ENCODE assay signal across 23 mouse cellular contexts in the genomic region with DNA sequence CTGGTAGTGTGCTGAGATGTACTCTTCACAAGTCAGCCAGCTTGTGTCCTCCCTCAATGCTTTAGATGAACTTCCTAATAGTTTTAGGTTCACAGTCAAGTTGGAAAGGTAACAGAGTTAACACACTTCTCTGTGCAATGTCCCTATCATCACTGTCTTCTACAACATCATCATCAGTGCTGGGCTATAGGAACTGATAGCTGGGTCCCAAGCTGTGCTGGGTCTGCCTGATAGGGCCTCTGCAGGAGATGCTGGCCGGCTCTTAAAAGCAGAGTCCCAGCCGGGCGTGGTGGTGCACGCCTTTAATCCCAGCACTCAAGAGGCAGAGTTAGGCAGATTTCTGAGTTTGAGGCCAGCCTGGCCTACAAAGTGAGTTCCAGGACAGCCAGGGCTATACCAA. TPM values are rescaled to one million over a fixed set of nuclear protein-coding genes. Genes with fewer than 3 reads are reported as not detected.
A peak's percentile ranks its signal among the peaks of the same experiment; 100 is the strongest.
DNase-seq lines count a peak whose midpoint lies in the region; ATAC-seq and TF ChIP-seq lines count a peak whose summit lies in the region.
"Had no signal": no experiment of that assay in that cellular context is flagged by ENCODE, and none has a peak within 500 bp of the region (broad histone marks: within the 10 kb centered on the region; RNA-seq: fewer than 3 reads in every experiment).

No protein-coding gene starts in this region.

- TF ChIP-seq CTCF in MEL (IDR thresholded peaks at IDR 0.05 in 2 of 3, conservative IDR thresholded peaks at IDR 0.05 in 1 of 3; ENCODE audit: control insufficient read depth in 1 of 3, insufficient read depth in 1 of 3, low read depth in 2 of 3, low read length in 3 of 3, poor library complexity in 1 of 3, severe bottlenecking in 1 of 3) = no peak

- no peaks in the 10 kb centered on the region for H3K79me2 ChIP-seq in MEL (ENCODE audit: control insufficient read depth, insufficient read depth, low read length, poor library complexity)

- no peak for TF ChIP-seq EP300 in MEL (IDR thresholded peaks at IDR 0.05; ENCODE audit: low read depth in 1 of 2, low read length in 2 of 2)

- ATAC-seq in megakaryocyte progenitor cell, adult 5-6 weeks (replicated peaks; ENCODE audit: poor library complexity) = peak; percentile 53
- peak; percentile 53; the same call in 1 of the 2 replicates for ATAC-seq in megakaryocyte-erythroid progenitor cell, adult 5-6 weeks (replicated peaks; ENCODE audit: low FRiP score, low TSS enrichment, poor library complexity, severe bottlenecking)
- ATAC-seq: activated CD4-positive, CD25-positive, alpha-beta regulatory T cell, adult 4 months; CD4-positive, CD25-positive, alpha-beta regulatory T cell, adult 4 months; Patski had no signal

- H3K9me3 ChIP-seq in MEL (replicated peaks; ENCODE audit: insufficient read depth, low read length) = no peaks in the 10 kb centered on the region
- H3K9me3 ChIP-seq: G1E had no signal

- no peaks in the 10 kb centered on the region for H3K36me3 ChIP-seq in MEL (ENCODE audit: control insufficient read depth in 1 of 2, insufficient read depth in 2 of 2, low read length in 2 of 2)
- H3K36me3 ChIP-seq: G1E had no signal

- H3K27ac ChIP-seq in MEL (ENCODE audit: control insufficient read depth, low read depth, low read length) = no peak overlapping the region

- DNase-seq in MEL (ENCODE audit: low read depth, low spot score) = peak; percentile 28
- no peak for DNase-seq in natural killer cell, adult 2 months (ENCODE audit: low spot score in 2 of 2)
- no peak for DNase-seq in Muller cell, postnatal 12 days (ENCODE audit: inconsistent ontology term)
- DNase-seq in layer of hippocampus, postnatal 36 days = no peak
- DNase-seq: adrenal gland, adult 2 months; adrenal gland, adult 8-10 months; adrenal gland, postnatal 10 days; adrenal gland, postnatal 14 days; adrenal gland, postnatal 25 days; adrenal gland, postnatal 36 days; B cell, adult 2 months; cerebellum, adult 11 months; cerebellum, adult 11-12 months; cerebellum, adult 18-20 months; cerebellum, adult 2 months; cerebellum, adult 8-10 months had no signal

- no peak for TF ChIP-seq POLR2A in MEL (IDR thresholded peaks at IDR 0.05; ENCODE audit: control insufficient read depth in 1 of 2, insufficient read depth in 1 of 2, low read depth in 1 of 2, low read length in 2 of 2, poor library complexity in 1 of 2)

- no peak overlapping the region for H3K4me3 ChIP-seq in MEL (ENCODE audit: control insufficient read depth in 1 of 2, insufficient read depth in 1 of 2, low read depth in 2 of 2, low read length in 2 of 2)

- H3K4me1 ChIP-seq in MEL (ENCODE audit: control insufficient read depth in 1 of 2, insufficient read depth in 2 of 2, low read length in 2 of 2) = no peaks in the 10 kb centered on the region; a peak in 1 of 4 replicates

- no peak for TF ChIP-seq RAD21 in MEL (IDR thresholded peaks at IDR 0.05; ENCODE audit: low read depth, low read length)

- no peaks in the 10 kb centered on the region for H3K27me3 ChIP-seq in MEL (ENCODE audit: control insufficient read depth in 1 of 2, insufficient read depth in 2 of 2, low read length in 2 of 2)
- H3K27me3 ChIP-seq: CH12.LX, Patski had no signal

- no peak overlapping the region for H3K9ac ChIP-seq in MEL (ENCODE audit: control insufficient read depth, low read depth, low read length, poor library complexity, severe bottlenecking)

TF ChIP-seq in MEL, 35 proteins besides CTCF, POLR2A, EP300 and RAD21:
- TF ChIP-seq TBP (IDR thresholded peaks at IDR 0.05; ENCODE audit: low read depth, low read length) (no peak), MAX (IDR thresholded peaks at IDR 0.05; ENCODE audit: low read length) (no peak), UBTF (IDR thresholded peaks at IDR 0.05; ENCODE audit: borderline replicate concordance, insufficient read depth, low read depth, low read length) (no peak), ZC3H11A (IDR thresholded peaks at IDR 0.05; ENCODE audit: low read depth, low read length) (no peak), NELFE (IDR thresholded peaks at IDR 0.05; ENCODE audit: low read depth, low read length) (no peak), MAZ (IDR thresholded peaks at IDR 0.05; ENCODE audit: low read depth, low read length) (no peak)

RNA-seq across cellular contexts. Expression of gene Snn, which starts 29.9 kb away (rescaled TPM):
- total RNA-seq in MEL (2012; rRNA removed) = 0.42 and 0.73 TPM in 2 replicates
- polyA plus RNA-seq in MEL (2012; ENCODE audit: insufficient read depth in 1 of 2, insufficient read length in 2 of 2, low read depth in 1 of 2, low replicate concordance in 2 of 2, missing spikeins in 1 of 2) = 1 to 10 TPM in 1 of 2 experiments, not detected in 1; 2.4 TPM
- 0.59 and 2.1 TPM in 2 replicates for total RNA-seq in megakaryocyte progenitor cell, adult 5-6 weeks (2015)
- 1.2 and 2.7 TPM in 2 replicates for total RNA-seq in megakaryocyte progenitor cell, adult 5-6 weeks (2017)
- 0.52 and 7.4 TPM in 2 replicates for total RNA-seq in megakaryocyte-erythroid progenitor cell, adult 5-6 weeks (2014; fragmentation: Nextera tagmentation)
- total RNA-seq in megakaryocyte-erythroid progenitor cell, adult 5-6 weeks (2017) = 0.09 and 1.6 TPM in 2 replicates
- total RNA-seq in layer of hippocampus, postnatal 36 days (2021) = 100 to 1,000 TPM; 157 to 167 TPM

RNA-seq across cellular contexts. Expression of gene Litaf, which starts 35.1 kb away (rescaled TPM):
- total RNA-seq in MEL (2012; rRNA removed) = 25.7 and 27.2 TPM in 2 replicates
- polyA plus RNA-seq in MEL (2012; ENCODE audit: insufficient read depth in 1 of 2, insufficient read length in 2 of 2, low read depth in 1 of 2, low replicate concordance in 2 of 2, missing spikeins in 1 of 2) = 10 to 100 TPM in 1 of 2 experiments, not detected in 1; 50.1 TPM
- total RNA-seq in megakaryocyte progenitor cell, adult 5-6 weeks (2015) = 31.8 and 35.0 TPM in 2 replicates
- 20.7 and 25.8 TPM in 2 replicates for total RNA-seq in megakaryocyte progenitor cell, adult 5-6 weeks (2017)
- 5.4 and 6.6 TPM in 2 replicates for total RNA-seq in megakaryocyte-erythroid progenitor cell, adult 5-6 weeks (2014; fragmentation: Nextera tagmentation)
- total RNA-seq in megakaryocyte-erythroid progenitor cell, adult 5-6 weeks (2017) = 6.9 and 9.4 TPM in 2 replicates
- 10 to 100 TPM; 18.4 to 19.9 TPM for total RNA-seq in layer of hippocampus, postnatal 36 days (2021)

Comparison
In these comparisons a context has a peak if more than half of its experiments do, and no peak if none do; other contexts are left out.
1. RNA of gene Snn, which starts 29.9 kb away (total RNA-seq): 157 to 167 TPM in layer of hippocampus, postnatal 36 days; 0.09 to 7.4 TPM in megakaryocyte-erythroid progenitor cell, adult 5-6 weeks, 0.59 to 2.7 TPM in megakaryocyte progenitor cell, adult 5-6 weeks and 0.42 to 0.73 TPM in MEL; every median in the first group is over 10 times any median in the second.